Mouse (Mus musculus): ENCODE measurements around the gene Accs.

Gene Accs

GRCm38 (mm10) chr2:93849505-93850089 is at the start of gene Accs:
TSS of gene Accs (minus strand) at chr2:93849943.
- DNase-seq (ENCODE audit: low spot score), result peak; percentile 38

DNA sequence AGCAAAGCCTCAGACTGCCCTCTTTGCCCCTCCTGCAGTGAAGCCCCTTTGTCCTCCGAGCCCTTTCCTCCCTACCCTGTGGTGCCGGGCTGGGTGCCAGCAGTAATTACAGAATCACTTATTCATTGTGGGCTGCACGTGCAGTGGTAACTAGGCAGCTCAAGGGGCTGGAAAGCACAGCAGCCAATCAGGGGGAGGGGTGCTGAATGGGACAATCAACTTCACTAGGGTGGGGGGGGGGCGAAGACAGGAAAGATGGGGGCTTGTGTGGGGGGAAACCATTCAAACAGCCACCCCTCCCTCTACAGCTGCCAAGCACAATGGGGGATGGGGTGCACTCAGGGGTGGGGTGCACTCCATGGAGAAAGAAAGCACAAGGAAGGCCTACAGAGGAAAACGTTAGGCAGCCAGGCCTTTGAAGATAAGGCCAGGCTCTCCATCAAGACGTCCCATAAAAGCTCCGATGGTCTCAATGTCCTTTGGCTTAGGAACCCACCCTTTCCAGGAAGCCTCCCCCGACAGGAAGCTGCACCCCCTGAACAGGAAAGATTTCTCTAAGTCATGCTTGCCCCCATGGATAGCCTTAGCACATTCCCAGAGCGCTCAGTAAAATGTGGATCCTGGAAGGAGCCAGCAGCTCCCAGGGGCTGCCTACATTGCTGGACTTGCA is 42.0 kb upstream of the Accs start:
- no peak for DNase-seq (ENCODE audit: low spot score)

DNA sequence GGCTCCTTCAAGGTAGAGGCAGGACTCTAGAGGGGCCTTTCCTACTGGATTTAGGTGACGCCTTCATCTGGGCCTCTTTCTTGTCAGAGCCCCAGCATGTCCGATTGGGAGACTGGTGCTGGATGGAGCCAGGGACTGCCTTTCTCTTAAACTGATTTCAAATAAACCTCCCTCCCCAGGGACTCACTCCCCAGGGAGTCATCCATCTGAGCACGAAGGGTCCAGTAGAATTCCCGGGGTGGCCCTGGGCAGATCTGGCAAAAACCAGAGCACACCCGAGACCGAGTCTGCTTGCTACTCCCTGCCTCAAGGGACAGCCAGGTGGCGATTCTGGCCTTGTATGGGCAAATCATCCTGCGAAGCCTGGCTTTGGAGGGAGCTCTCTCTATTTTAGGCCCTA is 40.4 kb upstream of the Accs start:
- no peak for DNase-seq (ENCODE audit: low spot score)

DNA sequence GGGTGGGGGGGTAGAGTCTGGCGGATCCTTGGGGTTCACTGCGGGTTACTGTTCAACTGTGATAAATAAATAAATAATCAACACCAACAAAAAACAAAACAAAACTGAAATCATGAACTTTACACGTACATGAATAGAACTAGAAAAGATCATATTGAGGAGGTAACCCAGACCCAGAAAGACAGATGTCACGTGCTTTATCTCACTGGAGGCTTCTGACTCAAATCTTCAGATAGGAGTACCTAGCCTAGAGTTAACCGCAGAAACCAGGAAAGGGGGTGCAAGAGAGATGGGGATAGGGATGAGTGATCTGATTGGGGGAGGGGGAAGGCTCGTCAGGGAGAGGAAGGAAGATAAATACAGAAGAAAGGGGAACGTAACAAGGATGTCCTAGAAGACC is 39.3 kb upstream of the Accs start:
- DNase-seq (ENCODE audit: low spot score), result no peak

- DNase-seq (ENCODE audit: low spot score), result no peak
These were observed 38.6 kb upstream of the Accs start for GRCm38 (mm10) chr2:93888366-93888765.

GRCm38 (mm10) chr2:93887273-93887672 is 37.5 kb upstream of the Accs start:
- no peak for DNase-seq (ENCODE audit: low spot score)

DNA sequence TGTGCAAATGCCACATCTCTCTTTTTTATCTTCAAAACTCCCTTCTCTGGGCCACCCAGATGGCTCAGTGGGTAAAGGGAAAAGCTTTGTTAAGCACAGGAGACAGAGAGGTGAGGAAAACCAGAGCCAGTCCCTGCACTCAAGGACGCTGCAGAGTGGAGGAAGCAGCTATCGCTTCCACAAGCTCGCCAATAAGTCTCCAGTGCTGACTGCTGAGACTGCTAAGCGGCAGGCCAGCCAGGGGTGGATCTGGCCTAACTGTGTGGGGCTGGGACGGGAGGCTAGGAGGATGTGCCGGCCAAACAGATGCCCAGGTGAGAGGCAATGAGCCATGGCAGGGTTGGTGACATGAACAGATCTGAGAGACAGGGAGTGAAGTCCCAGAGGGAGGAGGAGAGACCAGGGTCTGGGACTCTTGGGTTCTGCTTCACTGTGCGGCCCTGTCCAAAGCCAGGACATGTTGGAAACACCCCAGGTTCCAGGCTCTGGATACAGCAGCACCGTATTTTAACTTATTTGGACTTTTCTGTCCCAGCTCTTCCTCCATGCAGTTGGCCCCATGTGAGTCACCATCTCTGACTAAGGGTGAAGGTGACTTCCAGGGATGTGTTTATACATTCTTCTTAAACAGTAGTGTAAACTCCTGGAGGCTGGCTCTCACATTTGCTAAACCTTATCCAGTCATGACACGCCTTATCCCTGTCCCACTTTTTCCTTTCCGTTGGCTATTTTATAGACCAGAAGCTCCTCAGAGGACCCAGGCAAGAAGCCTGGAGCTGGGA is 36.5 kb upstream of the Accs start:
- no peak for DNase-seq (ENCODE audit: low spot score)

DNA sequence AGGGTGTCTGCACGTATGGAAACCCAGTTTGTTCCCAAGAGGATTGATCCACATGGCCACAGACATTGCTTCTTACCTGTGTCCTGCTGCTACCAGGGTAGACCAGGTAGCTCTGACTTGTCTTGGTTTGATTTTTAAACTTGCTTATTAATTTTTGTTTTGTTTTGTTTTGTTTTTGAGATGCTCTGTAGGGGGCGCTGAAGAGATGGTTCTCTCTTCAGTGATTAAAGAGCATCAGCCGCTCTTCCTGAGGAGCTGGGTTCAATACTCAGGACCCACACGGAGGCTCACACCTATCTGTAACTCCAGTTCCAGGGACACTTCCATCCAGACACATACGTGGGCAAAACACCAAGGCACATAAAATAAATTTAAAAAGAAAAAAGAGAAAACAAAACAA is 33.3 kb upstream of the Accs start:
- DNase-seq (ENCODE audit: low spot score), result no peak

DNA sequence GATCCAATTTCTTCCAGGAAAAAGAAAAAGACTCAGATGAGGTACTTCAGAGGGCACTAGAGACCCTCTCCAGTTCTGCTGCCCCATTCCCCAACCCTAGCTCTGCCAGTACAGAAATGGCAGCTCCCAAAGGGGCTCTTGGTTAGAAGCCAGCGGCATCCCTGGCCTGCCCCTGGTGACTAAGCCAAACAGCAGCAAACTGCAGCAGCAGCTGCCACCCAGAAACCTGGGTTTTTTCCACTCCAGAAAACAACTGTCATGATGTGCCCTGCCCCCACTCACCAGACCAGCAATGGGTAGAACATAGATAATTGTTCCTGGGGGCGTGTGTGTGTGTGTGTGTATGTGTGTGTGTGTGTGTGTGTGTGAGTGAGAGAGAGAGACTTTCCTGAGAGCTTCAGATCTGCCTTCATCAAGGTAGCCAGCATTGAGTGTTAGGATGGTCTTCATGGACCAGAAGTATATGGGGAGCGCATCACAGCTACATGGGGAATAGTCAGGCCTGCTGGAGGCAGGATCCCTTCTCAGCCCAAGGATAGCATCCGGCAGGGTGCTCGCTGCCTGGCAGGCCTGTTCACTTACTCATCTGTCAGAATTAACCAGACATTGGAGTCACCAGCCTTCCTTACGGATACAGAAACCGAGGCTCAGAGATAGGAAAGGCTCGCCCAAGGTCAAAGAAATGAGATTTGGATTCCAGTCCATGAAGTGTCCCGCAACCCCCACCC is 32.1 kb upstream of the Accs start:
- DNase-seq (ENCODE audit: low spot score), result no peak

- no peak for DNase-seq (ENCODE audit: low spot score)
These were observed 31.2 kb upstream of the Accs start for GRCm38 (mm10) chr2:93880981-93881380.

DNA sequence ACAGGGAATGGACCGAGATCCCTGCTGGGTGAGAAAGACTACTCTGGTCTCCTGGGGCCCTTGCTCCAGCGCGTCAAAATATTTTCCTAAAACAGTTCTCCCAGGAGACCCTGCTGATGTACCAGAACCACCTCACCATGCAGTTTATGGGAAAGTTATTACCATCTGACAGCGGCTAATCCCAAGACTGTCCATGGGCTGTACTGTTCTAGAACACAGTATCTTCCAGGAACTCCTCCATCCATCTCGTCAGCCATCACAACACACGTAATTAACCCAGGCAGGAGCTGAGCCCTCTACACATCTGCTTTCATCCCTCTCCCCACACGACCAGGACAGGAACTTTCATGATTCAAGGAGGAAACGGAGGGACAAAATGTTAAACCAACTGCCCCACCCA is 30.7 kb upstream of the Accs start:
- no peak for DNase-seq (ENCODE audit: low spot score)

DNA sequence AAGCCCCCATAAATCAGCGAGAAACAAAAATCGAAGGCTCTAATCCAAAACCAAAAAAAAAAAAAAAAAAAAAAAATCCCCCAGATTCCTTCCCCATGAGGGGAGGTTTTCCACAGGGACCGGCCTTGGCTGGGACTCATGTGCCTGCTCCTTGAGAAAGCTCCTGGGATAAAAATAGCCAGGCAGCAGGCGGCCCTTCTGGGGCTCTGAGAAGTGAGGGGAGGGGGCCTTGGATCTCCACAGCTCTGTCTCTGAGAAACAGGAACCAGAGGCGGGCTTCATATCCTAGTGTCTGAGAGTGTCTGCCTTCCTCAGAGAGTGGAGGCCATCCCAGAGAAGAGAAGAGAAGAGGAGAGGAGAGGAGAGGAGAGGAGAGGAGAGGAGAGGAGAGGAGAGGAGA is 27.3 kb upstream of the Accs start:
- no peak for DNase-seq (ENCODE audit: low spot score)

DNA sequence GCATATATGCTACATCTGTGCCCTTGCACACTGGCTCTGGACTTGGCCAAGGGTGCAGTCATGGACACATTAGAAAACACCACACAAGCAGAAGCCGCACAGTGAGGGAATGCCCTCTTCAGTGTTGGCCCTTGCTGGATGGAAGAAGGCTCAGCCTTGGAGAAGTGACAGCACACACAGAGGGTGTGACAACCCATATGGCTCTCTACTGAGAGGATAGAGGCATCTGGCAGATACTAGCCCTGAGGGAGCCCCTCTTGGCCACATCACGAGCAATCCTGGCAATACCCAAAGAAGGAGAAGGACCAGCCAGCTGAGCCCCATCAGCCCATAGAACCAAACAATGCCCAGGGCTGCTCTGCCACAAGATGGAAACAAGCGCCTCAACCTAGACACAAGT is 24.9 kb upstream of the Accs start:
- no peak for DNase-seq (ENCODE audit: low spot score)

DNA sequence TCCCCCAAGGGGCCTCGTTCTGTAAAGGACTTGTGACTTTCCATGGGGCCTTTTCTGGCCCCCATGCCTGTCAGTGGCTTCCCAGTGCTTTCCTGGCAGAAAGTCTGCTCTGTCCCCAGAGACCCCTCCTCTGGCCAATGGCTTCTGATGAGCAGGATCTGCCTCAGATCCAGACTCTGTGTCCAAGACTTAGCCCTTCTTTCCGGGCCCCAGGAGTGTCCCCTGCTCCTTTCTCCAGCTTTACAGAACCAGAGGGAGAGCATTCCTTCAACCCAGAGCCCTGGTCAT is 24.4 kb upstream of the Accs start:
- DNase-seq (ENCODE audit: low spot score), result no peak

DNA sequence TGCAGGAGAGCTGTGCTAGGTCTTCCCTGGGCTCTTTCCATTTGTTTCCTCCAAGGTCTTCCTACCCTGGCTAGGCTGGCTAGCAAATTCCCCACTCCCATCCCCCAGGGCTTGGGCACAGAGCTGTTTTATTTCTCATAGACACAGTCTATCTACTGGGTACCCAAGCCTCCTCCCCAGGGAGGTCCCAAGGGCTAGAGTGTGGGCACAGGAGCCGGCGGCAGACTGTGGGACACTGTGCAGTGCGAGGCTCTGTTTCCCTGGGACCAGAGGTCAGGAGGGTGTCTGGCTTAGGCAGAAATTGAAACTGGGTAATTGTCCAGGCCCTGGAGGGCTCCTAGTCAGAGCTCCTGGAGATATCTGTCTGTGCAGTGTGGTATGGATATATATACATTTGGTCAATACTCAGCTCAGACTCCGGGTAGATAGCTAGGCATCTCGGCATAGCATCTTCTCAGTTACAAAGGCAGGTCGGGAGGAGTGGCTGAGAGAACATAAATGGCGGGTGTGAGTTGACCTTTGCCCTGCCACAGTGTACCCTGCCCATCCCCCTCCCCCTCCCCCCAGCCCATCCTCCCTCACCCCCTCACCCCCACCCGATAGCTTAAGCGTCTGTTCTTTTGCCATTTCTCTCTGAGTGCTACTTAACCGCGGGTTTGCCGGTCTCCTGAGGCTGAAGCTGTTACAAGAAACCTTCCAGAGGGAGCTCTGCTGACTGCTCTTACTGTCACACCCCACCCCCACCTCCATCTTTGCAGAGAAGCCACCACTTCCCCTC is 23.9 kb upstream of the Accs start:
- no peak for DNase-seq (ENCODE audit: low spot score)

DNA sequence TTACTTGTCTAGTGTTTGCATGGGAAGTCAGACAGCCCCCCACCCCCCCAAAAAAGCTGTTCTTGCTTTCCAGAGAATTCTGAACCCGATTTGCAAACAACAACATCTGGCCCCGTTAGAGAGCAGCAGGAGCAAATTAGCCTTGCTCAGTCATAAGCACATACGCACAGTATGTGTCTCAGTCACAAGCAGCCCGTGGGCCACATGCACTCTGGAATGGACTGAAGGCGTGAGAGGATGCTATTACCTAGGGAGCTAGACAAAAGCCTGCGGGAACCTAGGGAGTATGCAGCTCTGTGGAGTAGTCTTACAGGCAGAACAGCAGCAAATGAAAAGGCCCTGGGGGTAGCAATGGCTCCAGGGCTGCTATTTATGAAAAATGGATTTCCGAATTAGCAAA is 22.5 kb upstream of the Accs start:
- DNase-seq (ENCODE audit: low spot score), result no peak

GRCm38 (mm10) chr2:93871411-93871925 is 21.7 kb upstream of the Accs start:
- no peak for DNase-seq (ENCODE audit: low spot score)

DNA sequence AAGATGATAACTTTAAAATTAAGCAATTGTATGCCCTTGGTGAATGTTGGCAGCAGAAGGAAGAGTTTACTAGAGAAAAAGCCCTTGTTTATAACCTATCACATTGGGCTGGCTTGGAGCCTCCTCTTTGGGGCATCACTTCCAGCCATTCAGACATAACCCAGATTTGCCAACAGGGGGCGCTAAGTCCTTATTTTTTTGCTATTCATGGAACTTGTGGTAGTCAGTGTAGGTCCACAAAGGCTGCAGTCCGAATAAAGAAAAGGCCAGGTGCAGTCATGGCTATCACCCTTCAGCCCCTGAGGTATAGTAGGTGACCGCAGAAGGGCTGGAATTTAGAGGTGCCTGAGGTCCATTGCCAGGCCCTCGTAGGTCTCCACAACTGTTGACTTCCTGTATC is 21.1 kb upstream of the Accs start:
- peak; percentile 8 for DNase-seq (ENCODE audit: low spot score)

- DNase-seq (ENCODE audit: low spot score), result no peak
These were observed 19.4 kb upstream of the Accs start, which contains the start of gene Accsl for GRCm38 (mm10) chr2:93869107-93869600. TSS of gene Accsl (minus strand) at chr2:93869157.

DNA sequence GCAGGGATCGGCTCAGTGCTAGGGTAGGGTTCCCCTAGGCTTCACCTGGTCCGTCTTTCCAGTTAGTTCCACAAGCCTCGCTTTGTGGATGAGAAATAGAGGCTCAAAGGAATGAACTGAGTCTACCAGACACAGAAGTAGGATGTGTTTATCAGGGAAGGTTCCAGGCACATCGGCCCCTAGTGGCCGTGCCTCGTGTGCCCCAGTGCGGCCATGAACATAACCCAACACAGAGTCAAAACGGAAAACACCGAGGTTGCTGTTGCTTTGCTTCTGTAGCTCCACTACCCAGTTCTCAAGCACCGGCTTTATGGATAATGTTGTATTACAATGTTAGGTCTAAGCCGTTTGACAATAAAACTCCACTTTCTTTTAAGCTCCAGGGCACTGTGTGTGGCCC is 18.8 kb upstream of the Accs start:
- no peak for DNase-seq (ENCODE audit: low spot score)

DNA sequence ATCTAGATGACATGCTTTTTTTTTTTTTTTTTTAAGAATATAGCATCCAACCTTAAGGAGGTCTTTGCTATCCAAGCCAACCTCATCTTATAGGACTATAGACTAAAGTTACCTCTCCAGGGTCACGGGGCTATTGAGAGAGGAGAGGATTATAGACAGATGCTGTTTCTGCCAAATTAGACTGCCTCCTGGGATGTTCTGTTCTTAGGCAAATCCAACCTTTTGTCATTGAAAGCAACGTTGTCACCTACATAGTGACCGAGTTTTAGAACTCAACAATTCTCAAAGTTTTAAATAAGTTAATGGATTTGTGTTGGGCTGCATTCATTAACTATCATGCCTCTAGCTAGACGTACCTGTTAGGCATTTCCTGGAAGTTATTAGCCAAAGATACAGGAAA is 13.5 kb upstream of the Accs start:
- DNase-seq (ENCODE audit: low spot score), result no peak

GRCm38 (mm10) chr2:93858845-93859244 is 9.1 kb upstream of the Accs start:
- no peak for DNase-seq (ENCODE audit: low spot score)

Data from spleen, adult 12 weeks (tissue).